Mouse (Mus musculus): Measurements from ENCODE around the gene Matk. TPM values are rescaled to one million over a fixed set of nuclear protein-coding genes. Genes with fewer than 3 reads are reported as not detected.
A peak's percentile ranks its signal among the peaks of the same experiment; 100 is the strongest.

The Matk gene
- polyA plus RNA-seq, 1 experiment from 2014 or later, result 0.66 TPM

GRCm38 (mm10) chr10:81279496-81279895 lies 26.8 kb downstream of the Matk start:
- Histone ChIP-seq H3K4me3 (ENCODE audit: low read depth, low read length) (no peak overlapping the region), H3K36me3 (ENCODE audit: control insufficient read depth, insufficient read depth) (peaks cover 48% of the 10 kb centered on the region), H3K4me2 (replicated peaks; ENCODE audit: low read depth) (no peak overlapping the region), H3K9me3 (ENCODE audit: control insufficient read depth) (no peaks in the 10 kb centered on the region), H3K27me3 (replicated peaks; ENCODE audit: control insufficient read depth, insufficient read depth, low read length) (no peaks in the 10 kb centered on the region), H3K9ac (ENCODE audit: low read depth, low read length) (no peak overlapping the region), H3K27ac (ENCODE audit: low read depth, low read length) (no peak overlapping the region), H3K4me1 (replicated peaks; ENCODE audit: control insufficient read depth, insufficient read depth, low read length) (no peaks in the 10 kb centered on the region)
- no peak for TF ChIP-seq CTCF (IDR thresholded peaks at IDR 0.05; ENCODE audit: low read depth)
- 45% methylated on average over 10 of the region's 10 CpGs for WGBS
- no peak for ATAC-seq

- peaks cover 22% of the 10 kb centered on the region for H3K36me3 ChIP-seq (ENCODE audit: control insufficient read depth, insufficient read depth)
- H3K9ac ChIP-seq (ENCODE audit: low read depth, low read length), result no peak overlapping the region
- WGBS, result 43% methylated on average over 6 of the region's 6 CpGs
- H3K27ac ChIP-seq (ENCODE audit: low read depth, low read length), result 0 out of 2 replicates have a peak overlapping the region, but pooled peaks have one; percentile 92
- no peak for ATAC-seq
- peak overlapping the region; percentile 60 for H3K4me2 ChIP-seq (replicated peaks; ENCODE audit: low read depth)
- peak overlapping the region; percentile 62 for H3K4me3 ChIP-seq (ENCODE audit: low read depth, low read length)
- H3K27me3 ChIP-seq (replicated peaks; ENCODE audit: control insufficient read depth, insufficient read depth, low read length), result no peaks in the 10 kb centered on the region
- TF ChIP-seq CTCF (IDR thresholded peaks at IDR 0.05; ENCODE audit: low read depth), result no peak
- H3K4me1 ChIP-seq (replicated peaks; ENCODE audit: control insufficient read depth, insufficient read depth, low read length), result peaks cover 7% of the 10 kb centered on the region; the same call in 1 of the 2 replicates
- no peaks in the 10 kb centered on the region for H3K9me3 ChIP-seq (ENCODE audit: control insufficient read depth)
These were observed 31.5 kb downstream of the Matk start for GRCm38 (mm10) chr10:81284189-81284588.

DNA sequence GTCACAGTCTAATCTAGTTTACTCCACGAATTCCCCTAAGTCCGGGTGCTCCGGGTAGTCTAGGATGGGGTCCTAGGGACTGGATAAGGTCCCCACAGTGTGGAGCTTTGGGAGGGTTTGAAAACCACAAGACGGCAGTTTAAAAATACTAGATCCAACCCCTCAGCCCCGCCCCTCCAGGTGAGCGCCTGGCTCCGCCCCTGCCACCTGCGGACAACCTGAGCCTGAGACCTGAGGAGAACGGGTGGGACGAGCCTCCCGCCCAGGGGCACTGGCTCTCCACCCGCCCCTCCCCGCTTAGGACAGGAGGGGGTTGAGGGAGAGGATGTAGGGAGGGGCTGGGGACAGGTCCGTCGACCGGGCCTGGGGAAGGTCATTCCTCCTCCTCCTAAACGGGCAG lies 32.0 kb downstream of the Matk start:
- H3K9ac ChIP-seq (ENCODE audit: low read depth, low read length), result peak overlapping the region; percentile 63; the same call in 1 of the 2 replicates
- H3K27ac ChIP-seq (ENCODE audit: low read depth, low read length), result peak overlapping the region; percentile 92; the same call in 1 of the 2 replicates
- 7% methylated on average over 17 of the region's 17 CpGs for WGBS

GRCm38 (mm10) chr10:81285694-81286450 lies 33.1 kb downstream of the Matk start:
- Histone ChIP-seq H3K27ac (ENCODE audit: low read depth, low read length) (peak overlapping the region; percentile 92), H3K4me2 (replicated peaks; ENCODE audit: low read depth) (peak overlapping the region; percentile 60), H3K9ac (ENCODE audit: low read depth, low read length) (peak overlapping the region; percentile 63), H3K36me3 (ENCODE audit: control insufficient read depth, insufficient read depth) (peaks cover 7% of the 10 kb centered on the region; the same call in 1 of the 2 replicates), H3K9me3 (ENCODE audit: control insufficient read depth) (no peaks in the 10 kb centered on the region), H3K4me3 (ENCODE audit: low read depth, low read length) (peak overlapping the region; percentile 62), H3K27me3 (replicated peaks; ENCODE audit: control insufficient read depth, insufficient read depth, low read length) (no peaks in the 10 kb centered on the region), H3K4me1 (replicated peaks; ENCODE audit: control insufficient read depth, insufficient read depth, low read length) (peaks cover 7% of the 10 kb centered on the region; the same call in 1 of the 2 replicates)
- TF ChIP-seq CTCF (IDR thresholded peaks at IDR 0.05; ENCODE audit: low read depth), result 0 out of 2 replicates have a peak, but pooled peaks have one; percentile 19
- under 1% methylated on average over 54 of the region's 54 CpGs for WGBS
- peak; percentile 68 for ATAC-seq

More for the DNA sequence above, 32.0 kb downstream of the Matk start:
- ATAC-seq, result peak; percentile 10; the same call in 1 of the 2 replicates
- no peak for TF ChIP-seq CTCF (IDR thresholded peaks at IDR 0.05; ENCODE audit: low read depth)
- H3K36me3 ChIP-seq (ENCODE audit: control insufficient read depth, insufficient read depth), result peaks cover 19% of the 10 kb centered on the region
- no peaks in the 10 kb centered on the region for H3K27me3 ChIP-seq (replicated peaks; ENCODE audit: control insufficient read depth, insufficient read depth, low read length)
- H3K4me3 ChIP-seq (ENCODE audit: low read depth, low read length), result peak overlapping the region; percentile 62
- H3K4me2 ChIP-seq (replicated peaks; ENCODE audit: low read depth), result peak overlapping the region; percentile 60
- H3K4me1 ChIP-seq (replicated peaks; ENCODE audit: control insufficient read depth, insufficient read depth, low read length), result peaks cover 7% of the 10 kb centered on the region; the same call in 1 of the 2 replicates
- no peaks in the 10 kb centered on the region for H3K9me3 ChIP-seq (ENCODE audit: control insufficient read depth)

DNA sequence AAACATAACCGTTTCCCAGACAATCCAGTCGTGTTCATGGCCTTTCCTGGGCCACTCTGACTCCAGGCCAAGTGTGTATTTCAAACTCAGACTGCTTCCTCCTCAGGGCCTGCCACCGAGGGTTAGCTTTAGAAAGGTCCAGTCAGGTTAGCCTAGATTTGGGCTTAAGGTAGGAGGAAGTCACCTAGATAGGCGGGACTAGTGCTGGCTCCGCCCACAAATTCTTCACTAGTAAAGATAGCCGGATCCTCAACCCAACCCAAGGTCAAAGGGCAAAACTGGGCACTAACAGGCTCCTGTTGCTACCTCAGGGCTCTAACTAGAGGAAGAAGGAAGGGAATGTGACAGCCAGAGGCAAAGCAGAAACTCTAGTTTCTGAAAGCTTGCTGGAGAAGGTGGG lies 33.9 kb downstream of the Matk start:
- 19% methylated on average over 6 of the region's 6 CpGs for WGBS
- TF ChIP-seq CTCF (IDR thresholded peaks at IDR 0.05; ENCODE audit: low read depth), result no peak
- 0 out of 2 replicates have a peak overlapping the region, but pooled peaks have one; percentile 63 for H3K9ac ChIP-seq (ENCODE audit: low read depth, low read length)
- peak overlapping the region; percentile 92 for H3K27ac ChIP-seq (ENCODE audit: low read depth, low read length)
- peak overlapping the region; percentile 62; the same call in 1 of the 2 replicates for H3K4me3 ChIP-seq (ENCODE audit: low read depth, low read length)
- H3K4me1 ChIP-seq (replicated peaks; ENCODE audit: control insufficient read depth, insufficient read depth, low read length), result peaks cover 7% of the 10 kb centered on the region; the same call in 1 of the 2 replicates
- ATAC-seq, result peak; percentile 32
- H3K36me3 ChIP-seq (ENCODE audit: control insufficient read depth, insufficient read depth), result peaks cover under 1% of the 10 kb centered on the region; the same call in 1 of the 2 replicates
- no peaks in the 10 kb centered on the region for H3K27me3 ChIP-seq (replicated peaks; ENCODE audit: control insufficient read depth, insufficient read depth, low read length)
- peak overlapping the region; percentile 60 for H3K4me2 ChIP-seq (replicated peaks; ENCODE audit: low read depth)
- no peaks in the 10 kb centered on the region for H3K9me3 ChIP-seq (ENCODE audit: control insufficient read depth)

DNA sequence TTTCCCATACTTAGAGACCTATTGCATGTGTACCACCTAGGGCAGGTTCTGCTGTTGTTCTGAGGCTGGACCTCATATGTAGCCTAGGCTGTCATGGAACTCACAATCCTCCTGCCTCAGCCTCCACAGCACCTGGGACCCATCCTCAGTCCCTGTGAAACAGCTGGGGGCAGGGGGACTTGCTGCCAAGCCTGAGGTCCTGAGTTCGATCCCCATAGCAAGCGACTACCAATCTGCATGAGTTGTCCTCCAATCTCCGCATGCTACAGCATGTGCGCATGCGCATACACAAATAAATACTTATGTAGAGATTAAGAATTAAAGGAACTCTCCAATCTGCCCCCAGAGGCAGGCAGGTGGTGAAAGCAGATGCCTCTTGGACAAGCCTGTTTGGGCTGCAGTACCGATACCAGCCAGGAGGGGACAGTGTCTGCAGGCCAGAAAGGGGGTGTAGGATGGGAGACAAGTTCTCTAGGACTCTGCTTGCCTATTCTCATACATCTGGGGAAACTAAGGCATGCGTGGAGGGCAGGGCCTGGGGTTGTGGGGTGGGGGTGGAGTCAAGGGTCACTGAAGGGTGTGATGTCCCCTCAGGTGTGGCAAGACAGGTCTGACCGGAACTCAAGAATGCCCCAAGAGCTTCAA lies 34.9 kb downstream of the Matk start:
- no peak overlapping the region for H3K9ac ChIP-seq (ENCODE audit: low read depth, low read length)

More for the DNA sequence above, 34.9 kb downstream of the Matk start:
- H3K4me2 ChIP-seq (replicated peaks; ENCODE audit: low read depth), result peak overlapping the region; percentile 60
- no peaks in the 10 kb centered on the region for H3K9me3 ChIP-seq (ENCODE audit: control insufficient read depth)
- peaks cover 7% of the 10 kb centered on the region; the same call in 1 of the 2 replicates for H3K4me1 ChIP-seq (replicated peaks; ENCODE audit: control insufficient read depth, insufficient read depth, low read length)
- ATAC-seq, result no peak
- H3K27ac ChIP-seq (ENCODE audit: low read depth, low read length), result peak overlapping the region; percentile 92
- H3K4me3 ChIP-seq (ENCODE audit: low read depth, low read length), result no peak overlapping the region
- H3K27me3 ChIP-seq (replicated peaks; ENCODE audit: control insufficient read depth, insufficient read depth, low read length), result no peaks in the 10 kb centered on the region
- peak; percentile 96 for TF ChIP-seq CTCF (IDR thresholded peaks at IDR 0.05; ENCODE audit: low read depth)
- H3K36me3 ChIP-seq (ENCODE audit: control insufficient read depth, insufficient read depth), result no peaks in the 10 kb centered on the region; the same call in 1 of the 2 replicates
- WGBS, result 56% methylated on average over 8 of the region's 8 CpGs

Data from intestine, postnatal 0 days (tissue).